29 mouse cellular contexts compared by ENCODE assay signal in the genomic region with DNA sequence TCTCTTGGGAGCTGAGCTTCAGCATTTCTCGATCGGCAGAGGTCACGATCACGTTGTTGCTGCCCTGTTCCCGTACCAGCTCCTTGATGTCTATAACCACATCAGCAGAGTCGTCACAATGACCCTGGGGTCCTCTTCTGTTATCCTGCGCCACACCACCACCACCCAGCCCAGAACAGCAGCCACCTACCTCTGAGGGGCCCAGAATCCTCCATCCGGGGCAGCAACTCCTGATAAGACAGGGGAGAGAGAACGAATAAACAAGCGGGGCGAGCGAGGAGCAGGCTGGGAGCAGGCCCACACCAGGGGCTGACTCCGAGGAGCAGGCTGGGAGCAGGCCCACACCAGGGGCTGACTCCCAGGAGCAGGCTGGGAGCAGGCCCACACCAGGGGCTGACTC. TPM values are rescaled to one million over a fixed set of nuclear protein-coding genes. Genes with fewer than 3 reads are reported as not detected.
DNase-seq lines count a peak whose midpoint lies in the region; ATAC-seq and TF ChIP-seq lines count a peak whose summit lies in the region.
"Had no signal": no experiment of that assay in that cellular context is flagged by ENCODE, and none has a peak within 500 bp of the region (broad histone marks: within the 10 kb centered on the region; RNA-seq: fewer than 3 reads in every experiment).

No protein-coding gene starts in this region.

- WGBS in heart, embryonic 11.5 days (ENCODE audit: insufficient replicate concordance), result 76% methylated on average over 13 of the region's 13 CpGs
- WGBS in embryonic facial prominence, embryonic 10.5 days, result 91% methylated on average over 13 of the region's 13 CpGs
- 60% methylated on average over 13 of the region's 13 CpGs for WGBS in liver, embryonic 11.5 days
- 48% methylated on average over 13 of the region's 13 CpGs for WGBS in liver, embryonic 14.5 days (ENCODE audit: insufficient replicate concordance)

- no peak for DNase-seq in heart, postnatal 14 days
- DNase-seq in embryonic facial prominence, embryonic 10.5 days (ENCODE audit: low spot score), result no peak
- no peak for DNase-seq in liver, embryonic 11.5 days (ENCODE audit: low spot score)
- no peak for DNase-seq in liver, embryonic 14.5 days (ENCODE audit: low read depth in 3 of 3, low spot score in 3 of 3)
- DNase-seq in kidney, postnatal 25 days, result no peak
- DNase-seq in kidney, adult 9 months, result no peak
- no peak for DNase-seq in spleen, postnatal 14 days (ENCODE audit: low spot score in 2 of 2)
- DNase-seq: adrenal gland, adult 2 months; adrenal gland, postnatal 14 days; cerebellum, adult 11 months; cerebellum, adult 2 months; cerebellum, postnatal 25 days; embryo, embryonic 11 days; forebrain, postnatal 0 days; gastrocnemius, adult 2 months; gastrocnemius, postnatal 14 days; heart, postnatal 10 days; heart, postnatal 4 days had no signal

- no peak overlapping the region for H3K27ac ChIP-seq in heart, embryonic 11.5 days (ENCODE audit: low read depth, low read length)
- H3K27ac ChIP-seq in embryonic facial prominence, embryonic 10.5 days (replicated peaks), result no peak overlapping the region
- peak overlapping the region; percentile 87 for H3K27ac ChIP-seq in liver, embryonic 11.5 days (ENCODE audit: low read depth, low read length)
- H3K27ac ChIP-seq in liver, embryonic 14.5 days, result peak overlapping the region; percentile 58
- H3K27ac ChIP-seq: forebrain, embryonic 13.5 days; gastrocnemius, adult 2 months; heart, embryonic 15.5 days; hindbrain, embryonic 14.5 days; hindbrain, postnatal 0 days had no signal

- intact Hi-C loops in heart, postnatal 14 days (cut with DNase I), result no loop called here

- H3K9me3 ChIP-seq in heart, embryonic 11.5 days (replicated peaks; ENCODE audit: control insufficient read depth, low read length), result no peaks in the 10 kb centered on the region
- no peaks in the 10 kb centered on the region for H3K9me3 ChIP-seq in embryonic facial prominence, embryonic 10.5 days
- H3K9me3 ChIP-seq in liver, embryonic 11.5 days (ENCODE audit: control insufficient read depth, low read length), result no peaks in the 10 kb centered on the region
- no peaks in the 10 kb centered on the region for H3K9me3 ChIP-seq in liver, embryonic 14.5 days (ENCODE audit: control insufficient read depth, low read length)
- H3K9me3 ChIP-seq: forebrain, embryonic 13.5 days; heart, embryonic 12.5 days; heart, embryonic 15.5 days had no signal

- no peak for ATAC-seq in heart, embryonic 11.5 days (replicated peaks; ENCODE audit: insufficient number of reproducible peaks, low FRiP score, low TSS enrichment)
- peak; percentile 28 for ATAC-seq in liver, embryonic 11.5 days (replicated peaks; ENCODE audit: low FRiP score)
- no peak for ATAC-seq in liver, embryonic 14.5 days (ENCODE audit: insufficient read depth)
- ATAC-seq: CD4-positive, CD25-positive, alpha-beta regulatory T cell, adult 4 months; forebrain, embryonic 13.5 days; forebrain, postnatal 0 days; hindbrain, postnatal 0 days had no signal

- H3K4me1 ChIP-seq in heart, embryonic 11.5 days (ENCODE audit: control insufficient read depth, insufficient read depth, low read length), result peaks cover 24% of the 10 kb centered on the region
- H3K4me1 ChIP-seq in embryonic facial prominence, embryonic 10.5 days, result peaks cover 30% of the 10 kb centered on the region
- H3K4me1 ChIP-seq in liver, embryonic 11.5 days (replicated peaks; ENCODE audit: control insufficient read depth, insufficient read depth, low read length), result peaks cover 31% of the 10 kb centered on the region
- H3K4me1 ChIP-seq in liver, embryonic 14.5 days (replicated peaks; ENCODE audit: control insufficient read depth in 2 of 2, insufficient read depth in 2 of 2, low read length in 1 of 2), result peaks cover 15 to 17% of the 10 kb centered on the region in 2 experiments

- peaks cover 34% of the 10 kb centered on the region for H3K36me3 ChIP-seq in heart, embryonic 11.5 days (ENCODE audit: control insufficient read depth, insufficient read depth, low read length)
- peaks cover 72% of the 10 kb centered on the region for H3K36me3 ChIP-seq in embryonic facial prominence, embryonic 10.5 days (replicated peaks)
- peaks cover 43% of the 10 kb centered on the region for H3K36me3 ChIP-seq in liver, embryonic 11.5 days (ENCODE audit: control insufficient read depth, insufficient read depth, low read length)
- peaks cover 44% of the 10 kb centered on the region for H3K36me3 ChIP-seq in liver, embryonic 14.5 days (replicated peaks; ENCODE audit: control insufficient read depth, insufficient read depth, low read depth)

- no peaks in the 10 kb centered on the region for H3K27me3 ChIP-seq in heart, embryonic 11.5 days (ENCODE audit: control insufficient read depth, insufficient read depth, low read length)
- H3K27me3 ChIP-seq in embryonic facial prominence, embryonic 10.5 days (replicated peaks; ENCODE audit: low read depth, poor library complexity, severe bottlenecking), result no peaks in the 10 kb centered on the region
- H3K27me3 ChIP-seq in liver, embryonic 11.5 days (replicated peaks; ENCODE audit: control insufficient read depth, insufficient read depth, low read length), result no peaks in the 10 kb centered on the region
- H3K27me3 ChIP-seq in liver, embryonic 14.5 days (ENCODE audit: control insufficient read depth, insufficient read depth, low read length), result no peaks in the 10 kb centered on the region
- H3K27me3 ChIP-seq: forebrain, embryonic 13.5 days; heart, embryonic 12.5 days; heart, embryonic 15.5 days had no signal

- no peak for TF ChIP-seq CTCF in liver, embryonic 14.5 days (IDR thresholded peaks at IDR 0.05; ENCODE audit: low read depth)

- no peak overlapping the region for H3K9ac ChIP-seq in heart, embryonic 11.5 days (ENCODE audit: low read depth, low read length)
- peak overlapping the region; percentile 50 for H3K9ac ChIP-seq in liver, embryonic 11.5 days (ENCODE audit: low read depth, low read length)
- peak overlapping the region; percentile 60 for H3K9ac ChIP-seq in liver, embryonic 14.5 days (replicated peaks)
- H3K9ac ChIP-seq: forebrain, postnatal 0 days; heart, embryonic 15.5 days; hindbrain, embryonic 14.5 days had no signal

- TF ChIP-seq EP300 in liver, embryonic 14.5 days (IDR thresholded peaks at IDR 0.05; ENCODE audit: low read depth), result no peak

- peak overlapping the region; percentile 22 for H3K4me2 ChIP-seq in heart, embryonic 11.5 days
- peak overlapping the region; percentile 99 for H3K4me2 ChIP-seq in liver, embryonic 11.5 days
- peak overlapping the region; percentile 100 for H3K4me2 ChIP-seq in liver, embryonic 14.5 days (ENCODE audit: low read depth)

- H3K4me3 ChIP-seq in heart, embryonic 11.5 days (ENCODE audit: low read depth, low read length), result no peak overlapping the region
- peak overlapping the region; percentile 11; the same call in 1 of the 2 replicates for H3K4me3 ChIP-seq in embryonic facial prominence, embryonic 10.5 days
- peak overlapping the region; percentile 30 for H3K4me3 ChIP-seq in liver, embryonic 11.5 days (ENCODE audit: low read depth, low read length)
- H3K4me3 ChIP-seq in liver, embryonic 14.5 days (ENCODE audit: insufficient read depth in 1 of 2, low read depth in 2 of 2, low read length in 2 of 2), result peak overlapping the region; percentile 29 to 30
- H3K4me3 ChIP-seq: gastrocnemius, adult 2 months had no signal

RNA-seq across cellular contexts. Expression of gene Map3k11, which starts 2.1 kb away (rescaled TPM):
- 16.9 and 21.0 TPM in 2 replicates for polyA plus RNA-seq in heart, embryonic 11.5 days (2014; fragmentation: Nextera tagmentation; extraction: Ambion mirVana)
- 10 to 100 TPM; 35.9 to 37.2 TPM for total RNA-seq in heart, postnatal 14 days (2021)
- polyA plus RNA-seq in embryonic facial prominence, embryonic 10.5 days (2016; fragmentation: Nextera tagmentation; extraction: Ambion mirVana), result 32.1 and 34.0 TPM in 2 replicates
- 27.4 and 28.1 TPM in 2 replicates for polyA plus RNA-seq in liver, embryonic 11.5 days (2014; fragmentation: Nextera tagmentation; extraction: Ambion mirVana)
- polyA plus RNA-seq in liver, embryonic 14.5 days (2012; rRNA removed), result 13.7 and 14.5 TPM in 2 replicates
- 9.1 and 10.8 TPM in 2 replicates for polyA plus RNA-seq in liver, embryonic 14.5 days (2014; fragmentation: Nextera tagmentation; extraction: Ambion mirVana)

RNA-seq across cellular contexts. Expression of gene Pcnx3, which starts 2.3 kb away (rescaled TPM):
- 21.3 and 21.5 TPM in 2 replicates for polyA plus RNA-seq in heart, embryonic 11.5 days (2014; fragmentation: Nextera tagmentation; extraction: Ambion mirVana)
- 10 to 100 TPM; 24.0 to 24.9 TPM for total RNA-seq in heart, postnatal 14 days (2021)
- polyA plus RNA-seq in embryonic facial prominence, embryonic 10.5 days (2016; fragmentation: Nextera tagmentation; extraction: Ambion mirVana), result 30.3 and 30.6 TPM in 2 replicates
- 22.5 and 25.0 TPM in 2 replicates for polyA plus RNA-seq in liver, embryonic 11.5 days (2014; fragmentation: Nextera tagmentation; extraction: Ambion mirVana)
- polyA plus RNA-seq in liver, embryonic 14.5 days (2012; rRNA removed), result 19.8 and 25.9 TPM in 2 replicates
- 9.1 and 9.8 TPM in 2 replicates for polyA plus RNA-seq in liver, embryonic 14.5 days (2014; fragmentation: Nextera tagmentation; extraction: Ambion mirVana)

RNA-seq across cellular contexts. Expression of gene Kcnk7, which starts 17.7 kb away (rescaled TPM):
- polyA plus RNA-seq in heart, embryonic 11.5 days (2014; fragmentation: Nextera tagmentation; extraction: Ambion mirVana), result not detected in 2 replicates
- total RNA-seq in heart, postnatal 14 days (2021), result not detected
- polyA plus RNA-seq in embryonic facial prominence, embryonic 10.5 days (2016; fragmentation: Nextera tagmentation; extraction: Ambion mirVana), result 0.19 and 0.23 TPM in 2 replicates
- 0.14 TPM in 1 of 2 replicates, not detected in the other for polyA plus RNA-seq in liver, embryonic 11.5 days (2014; fragmentation: Nextera tagmentation; extraction: Ambion mirVana)
- polyA plus RNA-seq in liver, embryonic 14.5 days (2012; rRNA removed), result 0.04 TPM in 1 of 2 replicates, not detected in the other
- polyA plus RNA-seq in liver, embryonic 14.5 days (2014; fragmentation: Nextera tagmentation; extraction: Ambion mirVana), result 0.17 and 0.27 TPM in 2 replicates
- total RNA-seq: adrenal gland, adult 2 months; adrenal gland, postnatal 14 days; adrenal gland, postnatal 4 days; forebrain, postnatal 0 days; gastrocnemius, adult 2 months; gastrocnemius, postnatal 14 days; gastrocnemius, postnatal 4 days; heart, adult 8-10 months; heart, postnatal 10 days; heart, postnatal 4 days; hindbrain, postnatal 0 days had no signal
- polyA plus RNA-seq: adrenal gland, adult 2 months; embryonic facial prominence, embryonic 11.5 days had no signal

RNA-seq across cellular contexts. Expression of gene Sipa1, which starts 22.9 kb away (rescaled TPM):
- polyA plus RNA-seq in heart, embryonic 11.5 days (2014; fragmentation: Nextera tagmentation; extraction: Ambion mirVana), result 15.8 and 18.8 TPM in 2 replicates
- 10 to 100 TPM; 32.7 to 33.8 TPM for total RNA-seq in heart, postnatal 14 days (2021)
- polyA plus RNA-seq in embryonic facial prominence, embryonic 10.5 days (2016; fragmentation: Nextera tagmentation; extraction: Ambion mirVana), result 28.7 and 31.2 TPM in 2 replicates
- polyA plus RNA-seq in liver, embryonic 11.5 days (2014; fragmentation: Nextera tagmentation; extraction: Ambion mirVana), result 32.3 and 34.8 TPM in 2 replicates
- 27.5 and 33.2 TPM in 2 replicates for polyA plus RNA-seq in liver, embryonic 14.5 days (2012; rRNA removed)
- polyA plus RNA-seq in liver, embryonic 14.5 days (2014; fragmentation: Nextera tagmentation; extraction: Ambion mirVana), result 14.3 and 18.9 TPM in 2 replicates

RNA-seq across cellular contexts. Expression of gene Ehbp1l1, which starts 39.7 kb away (rescaled TPM):
- polyA plus RNA-seq in heart, embryonic 11.5 days (2014; fragmentation: Nextera tagmentation; extraction: Ambion mirVana), result 54.8 and 68.0 TPM in 2 replicates
- 100 to 1,000 TPM; 124 to 141 TPM for total RNA-seq in heart, postnatal 14 days (2021)
- 7.9 and 8.0 TPM in 2 replicates for polyA plus RNA-seq in embryonic facial prominence, embryonic 10.5 days (2016; fragmentation: Nextera tagmentation; extraction: Ambion mirVana)
- 64.9 and 67.1 TPM in 2 replicates for polyA plus RNA-seq in liver, embryonic 11.5 days (2014; fragmentation: Nextera tagmentation; extraction: Ambion mirVana)
- 70.8 and 95.5 TPM in 2 replicates for polyA plus RNA-seq in liver, embryonic 14.5 days (2012; rRNA removed)
- 66.0 and 76.7 TPM in 2 replicates for polyA plus RNA-seq in liver, embryonic 14.5 days (2014; fragmentation: Nextera tagmentation; extraction: Ambion mirVana)

Comparison
In these comparisons a context has a peak if more than half of its experiments do, and no peak if none do; other contexts are left out.
1. H3K27ac ChIP-seq: peak in liver, embryonic 11.5 days (single experiment) and liver, embryonic 14.5 days (single experiment); none in heart, embryonic 11.5 days (single experiment) and embryonic facial prominence, embryonic 10.5 days (single experiment).
2. H3K4me2 ChIP-seq: peak in every context shown above with its lines; median percentile 100 in liver, embryonic 14.5 days; 99 in liver, embryonic 11.5 days; 22 in heart, embryonic 11.5 days.